Mouse (Mus musculus): Measurements from ENCODE around the gene Bricd5. TPM values are rescaled to one million over a fixed set of nuclear protein-coding genes. Genes with fewer than 3 reads are reported as not detected.

The Bricd5 gene
- total and polyA plus RNA-seq, 2 experiments from 2014 or later, result 1.4 to 4.0 TPM

- Histone ChIP-seq H3K27ac (0 out of 2 replicates have a peak overlapping the region, but pooled peaks have one; percentile 15), H3K4me2 (ENCODE audit: low read depth, low read length) (no peak overlapping the region), H3K9ac (replicated peaks; ENCODE audit: low read length) (no peak overlapping the region), H3K9me3 (ENCODE audit: low read length) (no peaks in the 10 kb centered on the region), H3K27me3 (ENCODE audit: insufficient read depth, low read length) (no peaks in the 10 kb centered on the region), H3K4me1 (ENCODE audit: insufficient read depth, low read length) (no peaks in the 10 kb centered on the region), H3K36me3 (ENCODE audit: insufficient read depth, low read length) (peaks cover 70% of the 10 kb centered on the region), H3K4me3 (ENCODE audit: low read length) (no peak overlapping the region)
- 88% methylated on average over 24 of the region's 24 CpGs for WGBS
- no peak for DNase-seq (ENCODE audit: low spot score)
- no peak for ATAC-seq
- TF ChIP-seq CTCF (IDR thresholded peaks at IDR 0.05; ENCODE audit: low read depth), result no peak
Measured at GRCm38 (mm10) chr17:24514270-24515257, 40.9 kb downstream of the Bricd5 start.

DNA sequence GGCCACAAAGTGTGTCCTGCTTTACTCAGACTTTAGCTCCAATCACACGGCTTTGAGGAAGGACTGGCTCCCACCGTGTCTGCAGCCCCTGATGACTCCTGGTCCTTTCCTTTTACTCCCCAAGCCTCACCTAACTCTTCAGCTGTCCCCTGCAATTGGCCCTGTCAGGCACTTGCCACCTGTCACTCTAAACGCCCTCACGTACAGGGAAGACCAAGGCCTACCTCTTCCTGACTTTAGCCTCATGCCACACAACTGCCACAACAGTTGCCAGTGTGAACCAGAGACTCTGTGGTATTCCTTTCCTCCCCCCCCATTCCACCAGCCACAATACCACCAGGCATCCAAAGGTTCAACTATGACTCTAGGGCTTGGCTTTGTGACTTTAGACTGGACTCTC, 46.8 kb downstream of the Bricd5 start:
- H3K9me3 ChIP-seq (ENCODE audit: low read length), result no peaks in the 10 kb centered on the region
- WGBS, result 90% methylated on average over 4 of the region's 4 CpGs
- no peak overlapping the region for H3K9ac ChIP-seq (replicated peaks; ENCODE audit: low read length)
- H3K27me3 ChIP-seq (ENCODE audit: insufficient read depth, low read length), result no peaks in the 10 kb centered on the region
- no peak overlapping the region for H3K27ac ChIP-seq
- DNase-seq (ENCODE audit: low spot score) (no peak), ATAC-seq (no peak)
- H3K4me2 ChIP-seq (ENCODE audit: low read depth, low read length), result no peak overlapping the region
- H3K36me3 ChIP-seq (ENCODE audit: insufficient read depth, low read length), result peaks cover 36% of the 10 kb centered on the region
- H3K4me1 ChIP-seq (ENCODE audit: insufficient read depth, low read length), result no peaks in the 10 kb centered on the region
- no peak for TF ChIP-seq CTCF (IDR thresholded peaks at IDR 0.05; ENCODE audit: low read depth)
- H3K4me3 ChIP-seq (ENCODE audit: low read length), result no peak overlapping the region

- H3K4me1 ChIP-seq (ENCODE audit: insufficient read depth, low read length), result peaks cover 12% of the 10 kb centered on the region
- H3K36me3 ChIP-seq (ENCODE audit: insufficient read depth, low read length), result 0 out of 2 replicates have a peak, but pooled peaks cover 4% of the 10 kb centered on the region
- 0 out of 2 replicates have a peak overlapping the region, but pooled peaks have one; percentile 24 for H3K9ac ChIP-seq (replicated peaks; ENCODE audit: low read length)
- no peak overlapping the region for H3K4me2 ChIP-seq (ENCODE audit: low read depth, low read length)
- no peak for TF ChIP-seq CTCF (IDR thresholded peaks at IDR 0.05; ENCODE audit: low read depth)
- DNase-seq (ENCODE audit: low spot score), result no peak
- no peak overlapping the region for H3K27ac ChIP-seq
- H3K4me3 ChIP-seq (ENCODE audit: low read length), result no peak overlapping the region
- no peaks in the 10 kb centered on the region for H3K9me3 ChIP-seq (ENCODE audit: low read length)
- ATAC-seq, result no peak
- H3K27me3 ChIP-seq (ENCODE audit: insufficient read depth, low read length), result no peaks in the 10 kb centered on the region
- 68% methylated on average over 2 of the region's 2 CpGs for WGBS
Measured at GRCm38 (mm10) chr17:24524734-24525133, 51.0 kb downstream of the Bricd5 start.

Other genes starting within 250 kb of the Bricd5 start
- gene Ccnf, start 222.4 kb upstream of the Bricd5 start, total RNA-seq (2014; rRNA removed), result 6.8 and 10.2 TPM in 2 replicates
- 7.1 and 7.6 TPM in 2 replicates for gene Ccnf, start 222.4 kb upstream of the Bricd5 start, polyA plus RNA-seq (2015; fragmentation: Nextera tagmentation; extraction: Ambion mirVana)
- 0.90 and 1.5 TPM in 2 replicates for gene Abca17, start 122.8 kb upstream of the Bricd5 start, total RNA-seq (2014; rRNA removed)
- gene Abca17, start 122.8 kb upstream of the Bricd5 start, polyA plus RNA-seq (2015; fragmentation: Nextera tagmentation; extraction: Ambion mirVana), result 1.0 and 1.2 TPM in 2 replicates
- 98.9 and 102 TPM in 2 replicates for gene Abca3, start 121.9 kb upstream of the Bricd5 start, total RNA-seq (2014; rRNA removed)
- 26.1 and 27.3 TPM in 2 replicates for gene Abca3, start 121.9 kb upstream of the Bricd5 start, polyA plus RNA-seq (2015; fragmentation: Nextera tagmentation; extraction: Ambion mirVana)
- gene Rnps1, start 59.3 kb upstream of the Bricd5 start, total RNA-seq (2014; rRNA removed), result 234 and 244 TPM in 2 replicates
- gene Rnps1, start 59.3 kb upstream of the Bricd5 start, polyA plus RNA-seq (2015; fragmentation: Nextera tagmentation; extraction: Ambion mirVana), result 287 and 295 TPM in 2 replicates
- 45.2 and 47.9 TPM in 2 replicates for gene Eci1, start 47.2 kb upstream of the Bricd5 start, total RNA-seq (2014; rRNA removed)
- gene Eci1, start 47.2 kb upstream of the Bricd5 start, polyA plus RNA-seq (2015; fragmentation: Nextera tagmentation; extraction: Ambion mirVana), result 56.8 and 60.6 TPM in 2 replicates
- gene Dnase1l2, start 30.8 kb upstream of the Bricd5 start, total RNA-seq (2014; rRNA removed), result 4.7 and 7.0 TPM in 2 replicates
- 0.71 and 1.1 TPM in 2 replicates for gene Dnase1l2, start 30.8 kb upstream of the Bricd5 start, polyA plus RNA-seq (2015; fragmentation: Nextera tagmentation; extraction: Ambion mirVana)
- 32.4 and 36.3 TPM in 2 replicates for gene E4f1, start 3.6 kb upstream of the Bricd5 start, total RNA-seq (2014; rRNA removed)
- 28.0 and 33.5 TPM in 2 replicates for gene E4f1, start 3.6 kb upstream of the Bricd5 start, polyA plus RNA-seq (2015; fragmentation: Nextera tagmentation; extraction: Ambion mirVana)
- 71.7 and 74.1 TPM in 2 replicates for gene Pgp, start 3.5 kb upstream of the Bricd5 start, total RNA-seq (2014; rRNA removed)
- gene Pgp, start 3.5 kb upstream of the Bricd5 start, polyA plus RNA-seq (2015; fragmentation: Nextera tagmentation; extraction: Ambion mirVana), result 94.1 and 97.6 TPM in 2 replicates
- gene Mlst8, start 5.2 kb downstream of the Bricd5 start, total RNA-seq (2014; rRNA removed), result 45.9 and 55.3 TPM in 2 replicates
- gene Mlst8, start 5.2 kb downstream of the Bricd5 start, polyA plus RNA-seq (2015; fragmentation: Nextera tagmentation; extraction: Ambion mirVana), result 26.3 and 26.4 TPM in 2 replicates
- gene Caskin1, start 14.7 kb downstream of the Bricd5 start, total RNA-seq (2014; rRNA removed), result 152 and 163 TPM in 2 replicates
- 42.1 and 43.7 TPM in 2 replicates for gene Caskin1, start 14.7 kb downstream of the Bricd5 start, polyA plus RNA-seq (2015; fragmentation: Nextera tagmentation; extraction: Ambion mirVana)
- gene Traf7, start 54.1 kb downstream of the Bricd5 start, total RNA-seq (2014; rRNA removed), result 159 and 165 TPM in 2 replicates
- gene Traf7, start 54.1 kb downstream of the Bricd5 start, polyA plus RNA-seq (2015; fragmentation: Nextera tagmentation; extraction: Ambion mirVana), result 64.0 and 66.1 TPM in 2 replicates
- gene Rab26, start 60.3 kb downstream of the Bricd5 start, total RNA-seq (2014; rRNA removed), result 2.7 and 4.0 TPM in 2 replicates
- 10.6 and 14.7 TPM in 2 replicates for gene Rab26, start 60.3 kb downstream of the Bricd5 start, polyA plus RNA-seq (2015; fragmentation: Nextera tagmentation; extraction: Ambion mirVana)
- gene Pkd1, start 76.0 kb downstream of the Bricd5 start, total RNA-seq (2014; rRNA removed), result 87.9 and 99.2 TPM in 2 replicates
- gene Pkd1, start 76.0 kb downstream of the Bricd5 start, polyA plus RNA-seq (2015; fragmentation: Nextera tagmentation; extraction: Ambion mirVana), result 14.9 and 16.0 TPM in 2 replicates
- 98.0 and 114 TPM in 2 replicates for gene Tsc2, start 158.7 kb downstream of the Bricd5 start, total RNA-seq (2014; rRNA removed)
- gene Tsc2, start 158.7 kb downstream of the Bricd5 start, polyA plus RNA-seq (2015; fragmentation: Nextera tagmentation; extraction: Ambion mirVana), result 45.7 and 51.2 TPM in 2 replicates
- gene Nthl1, start 158.8 kb downstream of the Bricd5 start, total RNA-seq (2014; rRNA removed), result 4.2 and 5.6 TPM in 2 replicates
- gene Nthl1, start 158.8 kb downstream of the Bricd5 start, polyA plus RNA-seq (2015; fragmentation: Nextera tagmentation; extraction: Ambion mirVana), result 7.2 and 7.8 TPM in 2 replicates
- gene Slc9a3r2, start 176.4 kb downstream of the Bricd5 start, total RNA-seq (2014; rRNA removed), result 72.8 and 91.1 TPM in 2 replicates
- 57.6 and 60.6 TPM in 2 replicates for gene Slc9a3r2, start 176.4 kb downstream of the Bricd5 start, polyA plus RNA-seq (2015; fragmentation: Nextera tagmentation; extraction: Ambion mirVana)
- gene Npw, start 184.6 kb downstream of the Bricd5 start, total RNA-seq (2014; rRNA removed), result 0.78 TPM in 1 of 2 replicates, not detected in the other
- gene Npw, start 184.6 kb downstream of the Bricd5 start, polyA plus RNA-seq (2015; fragmentation: Nextera tagmentation; extraction: Ambion mirVana), result 0.65 and 0.81 TPM in 2 replicates
- gene Zfp598, start 195.8 kb downstream of the Bricd5 start, total RNA-seq (2014; rRNA removed), result 40.9 and 47.0 TPM in 2 replicates
- 14.2 and 14.6 TPM in 2 replicates for gene Zfp598, start 195.8 kb downstream of the Bricd5 start, polyA plus RNA-seq (2015; fragmentation: Nextera tagmentation; extraction: Ambion mirVana)
- gene Syngr3, start 216.1 kb downstream of the Bricd5 start, total RNA-seq (2014; rRNA removed), result 331 and 347 TPM in 2 replicates
- gene Syngr3, start 216.1 kb downstream of the Bricd5 start, polyA plus RNA-seq (2015; fragmentation: Nextera tagmentation; extraction: Ambion mirVana), result 280 and 294 TPM in 2 replicates
- 21.1 and 26.1 TPM in 2 replicates for gene Gfer, start 222.3 kb downstream of the Bricd5 start, total RNA-seq (2014; rRNA removed)
- gene Gfer, start 222.3 kb downstream of the Bricd5 start, polyA plus RNA-seq (2015; fragmentation: Nextera tagmentation; extraction: Ambion mirVana), result 39.7 and 41.4 TPM in 2 replicates
- 6.1 and 8.1 TPM in 2 replicates for gene Noxo1, start 222.3 kb downstream of the Bricd5 start, total RNA-seq (2014; rRNA removed)
- gene Noxo1, start 222.3 kb downstream of the Bricd5 start, polyA plus RNA-seq (2015; fragmentation: Nextera tagmentation; extraction: Ambion mirVana), result 1.4 and 2.2 TPM in 2 replicates
- gene Tbl3, start 233.8 kb downstream of the Bricd5 start, total RNA-seq (2014; rRNA removed), result 53.2 and 55.2 TPM in 2 replicates
- gene Tbl3, start 233.8 kb downstream of the Bricd5 start, polyA plus RNA-seq (2015; fragmentation: Nextera tagmentation; extraction: Ambion mirVana), result 43.5 and 49.2 TPM in 2 replicates
- not detected in 2 replicates for gene Rnf151, start 244.2 kb downstream of the Bricd5 start, total RNA-seq (2014; rRNA removed)
- gene Rnf151, start 244.2 kb downstream of the Bricd5 start, polyA plus RNA-seq (2015; fragmentation: Nextera tagmentation; extraction: Ambion mirVana), result not detected in 2 replicates
- 2,181 and 2,600 TPM in 2 replicates for gene Rps2, start 244.2 kb downstream of the Bricd5 start, total RNA-seq (2014; rRNA removed)
- gene Rps2, start 244.2 kb downstream of the Bricd5 start, polyA plus RNA-seq (2015; fragmentation: Nextera tagmentation; extraction: Ambion mirVana), result 809 and 820 TPM in 2 replicates

All from hindbrain, postnatal 0 days (tissue).